In genomic region chr9:71535730-71536129, GRCm38 (mm10) we compare ENCODE assay signal across 22 mouse cellular contexts. TPM values are rescaled to one million over a fixed set of nuclear protein-coding genes. Genes with fewer than 3 reads are reported as not detected.
DNase-seq lines count a peak whose midpoint lies in the region; ATAC-seq and TF ChIP-seq lines count a peak whose summit lies in the region.
"Had no signal": no experiment of that assay in that cellular context is flagged by ENCODE, and none has a peak within 500 bp of the region (broad histone marks: within the 10 kb centered on the region; RNA-seq: fewer than 3 reads in every experiment).

No protein-coding gene starts in this region.

- no peak for ATAC-seq in liver, embryonic 12.5 days
- peak; percentile 82; the same call in 1 of the 2 replicates for ATAC-seq in liver, postnatal 0 days
- no peak for ATAC-seq in liver, embryonic 11.5 days (replicated peaks; ENCODE audit: low FRiP score)
- peak; percentile 34; the same call in 1 of the 2 replicates for ATAC-seq in stomach, postnatal 0 days (ENCODE audit: low FRiP score, low TSS enrichment)
- ATAC-seq in midbrain, embryonic 14.5 days (ENCODE audit: low FRiP score, low TSS enrichment): no peak
- ATAC-seq: activated CD4-positive, CD25-positive, alpha-beta regulatory T cell, adult 4 months; CD4-positive, CD25-positive, alpha-beta regulatory T cell, adult 4 months; Patski had no signal

- no peaks in the 10 kb centered on the region for H3K79me2 ChIP-seq in liver, adult 2 months (ENCODE audit: control insufficient read depth, insufficient read depth, low read length)

- no peak overlapping the region for H3K4me3 ChIP-seq in liver, adult 2 months (ENCODE audit: insufficient read depth, low read depth, low read length)
- H3K4me3 ChIP-seq in liver, embryonic 12.5 days: no peak overlapping the region
- H3K4me3 ChIP-seq in liver, postnatal 0 days (ENCODE audit: low read depth, low read length): no peak overlapping the region
- no peak overlapping the region for H3K4me3 ChIP-seq in liver, embryonic 11.5 days (ENCODE audit: low read depth, low read length)
- H3K4me3 ChIP-seq in stomach, postnatal 0 days (ENCODE audit: low read depth, low read length): no peak overlapping the region
- no peak overlapping the region for H3K4me3 ChIP-seq in midbrain, embryonic 14.5 days (replicated peaks; ENCODE audit: low read depth, low read length)

- H3K36me3 ChIP-seq in liver, adult 2 months (ENCODE audit: control insufficient read depth, insufficient read depth, low read length): no peaks in the 10 kb centered on the region
- H3K36me3 ChIP-seq in liver, embryonic 12.5 days: no peaks in the 10 kb centered on the region
- H3K36me3 ChIP-seq in liver, postnatal 0 days (replicated peaks; ENCODE audit: insufficient read depth, low read length): no peaks in the 10 kb centered on the region
- H3K36me3 ChIP-seq in liver, embryonic 11.5 days (ENCODE audit: control insufficient read depth, insufficient read depth, low read length): no peaks in the 10 kb centered on the region
- no peaks in the 10 kb centered on the region for H3K36me3 ChIP-seq in stomach, postnatal 0 days (ENCODE audit: control insufficient read depth, insufficient read depth, low read length)
- no peaks in the 10 kb centered on the region for H3K36me3 ChIP-seq in midbrain, embryonic 14.5 days (ENCODE audit: control insufficient read depth, insufficient read depth, low read length)
- H3K36me3 ChIP-seq: G1E had no signal

- no peaks in the 10 kb centered on the region for H3K27me3 ChIP-seq in liver, adult 2 months (ENCODE audit: control insufficient read depth, insufficient read depth, low read length)
- no peaks in the 10 kb centered on the region for H3K27me3 ChIP-seq in liver, embryonic 12.5 days (replicated peaks)
- H3K27me3 ChIP-seq in liver, postnatal 0 days (ENCODE audit: insufficient read depth, low read length): no peaks in the 10 kb centered on the region
- no peaks in the 10 kb centered on the region for H3K27me3 ChIP-seq in liver, embryonic 11.5 days (replicated peaks; ENCODE audit: control insufficient read depth, insufficient read depth, low read length)
- H3K27me3 ChIP-seq in stomach, postnatal 0 days (ENCODE audit: control insufficient read depth, insufficient read depth, low read length): no peaks in the 10 kb centered on the region
- H3K27me3 ChIP-seq in midbrain, embryonic 14.5 days (ENCODE audit: control insufficient read depth, insufficient read depth, low read length): no peaks in the 10 kb centered on the region
- H3K27me3 ChIP-seq: CH12.LX had no signal

- H3K9ac ChIP-seq in liver, adult 2 months (ENCODE audit: low read depth, low read length): no peak overlapping the region
- no peak overlapping the region for H3K9ac ChIP-seq in liver, embryonic 12.5 days
- no peak overlapping the region for H3K9ac ChIP-seq in liver, postnatal 0 days (replicated peaks)
- H3K9ac ChIP-seq in liver, embryonic 11.5 days (ENCODE audit: low read depth, low read length): no peak overlapping the region
- no peak overlapping the region for H3K9ac ChIP-seq in stomach, postnatal 0 days (ENCODE audit: low read length)
- no peak overlapping the region for H3K9ac ChIP-seq in midbrain, embryonic 14.5 days (replicated peaks; ENCODE audit: low read length)

- no peak for TF ChIP-seq POLR2A in liver, adult 2 months (IDR thresholded peaks at IDR 0.05; ENCODE audit: extremely low read depth, insufficient read depth, low read length)

- H3K4me2 ChIP-seq in liver, embryonic 12.5 days: no peak overlapping the region
- H3K4me2 ChIP-seq in liver, postnatal 0 days (ENCODE audit: low read depth, low read length): 0 out of 2 replicates have a peak overlapping the region, but pooled peaks have one; percentile 22
- no peak overlapping the region for H3K4me2 ChIP-seq in liver, embryonic 11.5 days
- H3K4me2 ChIP-seq in stomach, postnatal 0 days (replicated peaks; ENCODE audit: low read depth): no peak overlapping the region
- H3K4me2 ChIP-seq in midbrain, embryonic 14.5 days (ENCODE audit: low read length): no peak overlapping the region

- no peaks in the 10 kb centered on the region for H3K9me3 ChIP-seq in liver, embryonic 12.5 days (replicated peaks)
- H3K9me3 ChIP-seq in liver, postnatal 0 days (ENCODE audit: low read length): no peaks in the 10 kb centered on the region
- no peaks in the 10 kb centered on the region for H3K9me3 ChIP-seq in liver, embryonic 11.5 days (ENCODE audit: control insufficient read depth, low read length)
- H3K9me3 ChIP-seq in stomach, postnatal 0 days (ENCODE audit: control insufficient read depth, low read length): no peaks in the 10 kb centered on the region
- no peaks in the 10 kb centered on the region for H3K9me3 ChIP-seq in midbrain, embryonic 14.5 days (ENCODE audit: control insufficient read depth, low read length)
- H3K9me3 ChIP-seq: G1E had no signal

- peak; percentile 60 for DNase-seq in liver, adult 2 months (ENCODE audit: extremely low read depth, low read depth, low spot score)
- no peak for DNase-seq in liver, postnatal 0 days
- no peak for DNase-seq in liver, embryonic 11.5 days (ENCODE audit: low spot score)
- DNase-seq in stomach, postnatal 0 days (ENCODE audit: low spot score): no peak
- DNase-seq in midbrain, embryonic 14.5 days: no peak
- DNase-seq: adrenal gland, adult 2 months; adrenal gland, adult 8-10 months; adrenal gland, postnatal 10 days; adrenal gland, postnatal 14 days; adrenal gland, postnatal 25 days; adrenal gland, postnatal 36 days; B cell, adult 2 months; cerebellum, adult 11 months; cerebellum, adult 11-12 months; cerebellum, adult 18-20 months had no signal

- TF ChIP-seq EP300 in liver, postnatal 0 days (IDR thresholded peaks at IDR 0.05; ENCODE audit: low read depth): no peak
- no peak for TF ChIP-seq EP300 in stomach, postnatal 0 days (optimal IDR thresholded peaks at IDR 0.05)

- peaks cover 4% of the 10 kb centered on the region for H3K4me1 ChIP-seq in liver, adult 2 months (ENCODE audit: control insufficient read depth, insufficient read depth, low read length)
- no peaks in the 10 kb centered on the region for H3K4me1 ChIP-seq in liver, embryonic 12.5 days
- no peaks in the 10 kb centered on the region; the same call in 1 of the 2 replicates for H3K4me1 ChIP-seq in liver, postnatal 0 days (ENCODE audit: insufficient read depth)
- H3K4me1 ChIP-seq in liver, embryonic 11.5 days (replicated peaks; ENCODE audit: control insufficient read depth, insufficient read depth, low read length): no peaks in the 10 kb centered on the region
- H3K4me1 ChIP-seq in stomach, postnatal 0 days (replicated peaks; ENCODE audit: control insufficient read depth, insufficient read depth): no peaks in the 10 kb centered on the region
- H3K4me1 ChIP-seq in midbrain, embryonic 14.5 days (ENCODE audit: control insufficient read depth, insufficient read depth, low read length): no peaks in the 10 kb centered on the region

- no peak for TF ChIP-seq CTCF in liver, adult 2 months (IDR thresholded peaks at IDR 0.05; ENCODE audit: low read depth, low read length)
- no peak for TF ChIP-seq CTCF in liver, postnatal 0 days (IDR thresholded peaks at IDR 0.05; ENCODE audit: low read depth)
- TF ChIP-seq CTCF in stomach, postnatal 0 days (IDR thresholded peaks at IDR 0.05; ENCODE audit: low read depth): no peak

- WGBS in liver, adult 2 months: 23% methylated on average over 5 of the region's 5 CpGs
- WGBS in liver, embryonic 12.5 days (ENCODE audit: insufficient replicate concordance): 67% methylated on average over 5 of the region's 5 CpGs
- 57% methylated on average over 5 of the region's 5 CpGs for WGBS in liver, postnatal 0 days (ENCODE audit: insufficient replicate concordance)
- 75% methylated on average over 5 of the region's 5 CpGs for WGBS in liver, embryonic 11.5 days
- 64% methylated on average over 5 of the region's 5 CpGs for WGBS in stomach, postnatal 0 days
- WGBS in midbrain, embryonic 14.5 days: 95% methylated on average over 5 of the region's 5 CpGs

- no peak overlapping the region for H3K27ac ChIP-seq in liver, adult 2 months (replicated peaks; ENCODE audit: insufficient read depth, low read depth, low read length)
- no peak overlapping the region for H3K27ac ChIP-seq in liver, embryonic 12.5 days
- H3K27ac ChIP-seq in liver, postnatal 0 days (ENCODE audit: low read depth): no peak overlapping the region
- no peak overlapping the region for H3K27ac ChIP-seq in liver, embryonic 11.5 days (ENCODE audit: low read depth, low read length)
- no peak overlapping the region for H3K27ac ChIP-seq in stomach, postnatal 0 days (replicated peaks)
- H3K27ac ChIP-seq in midbrain, embryonic 14.5 days (replicated peaks; ENCODE audit: low read depth, low read length): no peak overlapping the region

RNA-seq across cellular contexts. Expression of gene Polr2m, which starts 50.0 kb away (rescaled TPM):
- 52.3 and 52.9 TPM in 2 replicates for total RNA-seq in liver, adult 2 months (2014; rRNA removed)
- polyA plus RNA-seq in liver, adult 2 months (2012; rRNA removed): 200 and 264 TPM in 2 replicates
- 209 and 213 TPM in 2 replicates for polyA plus RNA-seq in liver, embryonic 12.5 days (2016; fragmentation: Nextera tagmentation; extraction: Ambion mirVana)
- 69.2 and 71.1 TPM in 2 replicates for polyA plus RNA-seq in liver, postnatal 0 days (2015; fragmentation: Nextera tagmentation; extraction: Ambion mirVana)
- 260 and 294 TPM in 2 replicates for polyA plus RNA-seq in liver, embryonic 11.5 days (2014; fragmentation: Nextera tagmentation; extraction: Ambion mirVana)
- 149 and 155 TPM in 2 replicates for polyA plus RNA-seq in stomach, postnatal 0 days (2015; fragmentation: Nextera tagmentation; extraction: Ambion mirVana)
- 225 and 305 TPM in 2 replicates for polyA plus RNA-seq in midbrain, embryonic 14.5 days (2014; fragmentation: Nextera tagmentation; extraction: Ambion mirVana)

RNA-seq across cellular contexts. Expression of gene Myzap, which starts 56.4 kb away (rescaled TPM):
- total RNA-seq in liver, adult 2 months (2014; rRNA removed): 1.5 TPM in 2 replicates
- 0.25 and 0.51 TPM in 2 replicates for polyA plus RNA-seq in liver, adult 2 months (2012; rRNA removed)
- 4.4 TPM in 2 replicates for polyA plus RNA-seq in liver, embryonic 12.5 days (2016; fragmentation: Nextera tagmentation; extraction: Ambion mirVana)
- polyA plus RNA-seq in liver, postnatal 0 days (2015; fragmentation: Nextera tagmentation; extraction: Ambion mirVana): 2.8 and 3.7 TPM in 2 replicates
- polyA plus RNA-seq in liver, embryonic 11.5 days (2014; fragmentation: Nextera tagmentation; extraction: Ambion mirVana): 9.1 and 9.8 TPM in 2 replicates
- 21.9 and 25.7 TPM in 2 replicates for polyA plus RNA-seq in stomach, postnatal 0 days (2015; fragmentation: Nextera tagmentation; extraction: Ambion mirVana)
- 1.3 and 2.2 TPM in 2 replicates for polyA plus RNA-seq in midbrain, embryonic 14.5 days (2014; fragmentation: Nextera tagmentation; extraction: Ambion mirVana)
- total RNA-seq: MEL had no signal
- polyA plus RNA-seq: G1E had no signal

Comparison
In these comparisons a context has a peak if more than half of its experiments do, and no peak if none do; other contexts are left out.
1. ATAC-seq: peak in liver, postnatal 0 days (single experiment) and stomach, postnatal 0 days (single experiment); none in liver, embryonic 12.5 days (single experiment), liver, embryonic 11.5 days (single experiment) and midbrain, embryonic 14.5 days (single experiment).